21 mouse cellular contexts compared by ENCODE assay signal in the genomic region with DNA sequence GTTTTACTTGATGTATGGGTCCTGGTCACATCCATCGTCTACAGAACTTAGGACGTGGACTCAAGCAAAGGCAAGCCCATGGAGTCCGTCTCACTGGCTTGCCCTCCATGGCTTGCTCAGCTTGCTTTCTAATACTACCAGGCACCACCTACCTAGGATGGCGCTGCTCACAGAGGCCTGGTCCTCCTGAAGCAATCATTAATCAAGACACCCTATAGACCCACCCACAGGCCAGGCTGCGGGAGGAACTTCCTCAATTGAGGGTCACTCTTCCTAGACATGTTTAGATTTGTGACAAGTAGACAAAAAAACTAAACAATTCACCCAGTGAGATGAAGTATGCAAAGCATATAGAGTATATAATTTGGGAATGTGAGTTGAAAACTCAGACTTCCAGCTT. TPM values are rescaled to one million over a fixed set of nuclear protein-coding genes. Genes with fewer than 3 reads are reported as not detected.
"Had no signal": no experiment of that assay in that cellular context is flagged by ENCODE, and none has a peak within 500 bp of the region (broad histone marks: within the 10 kb centered on the region; RNA-seq: fewer than 3 reads in every experiment).

No protein-coding gene starts in this region.

- H3K4me2 ChIP-seq: limb, embryonic 13.5 days; lung, embryonic 14.5 days; midbrain, embryonic 12.5 days had no signal

- H3K36me3 ChIP-seq: limb, embryonic 13.5 days; midbrain, embryonic 12.5 days had no signal

- DNase-seq: kidney, adult 11 months; kidney, postnatal 10 days; kidney, postnatal 4 days; lung, embryonic 14.5 days; lung, postnatal 10 days; lung, postnatal 4 days; right cerebral cortex, postnatal 4 days; spleen, adult 18-20 months; thymus, adult 2 months; thymus, postnatal 25 days had no signal

- H3K4me3 ChIP-seq: layer of hippocampus, adult 2 months; limb, embryonic 13.5 days; midbrain, embryonic 12.5 days; myocyte had no signal

- H3K27ac ChIP-seq: layer of hippocampus, adult 2 months; limb, embryonic 13.5 days; midbrain, embryonic 12.5 days had no signal

- H3K9ac ChIP-seq: limb, embryonic 13.5 days; lung, embryonic 14.5 days; midbrain, embryonic 12.5 days had no signal

- H3K9me3 ChIP-seq: limb, embryonic 13.5 days; midbrain, embryonic 12.5 days had no signal

- H3K27me3 ChIP-seq: midbrain, embryonic 12.5 days had no signal

RNA-seq across cellular contexts. Expression of a gene that starts 38.4 kb away (rescaled TPM):
- total RNA-seq: layer of hippocampus, adult 2 months; layer of hippocampus, postnatal 10 days; left cerebral cortex, postnatal 36 days; megakaryocyte-erythroid progenitor cell, adult 5-6 weeks; midbrain, postnatal 0 days had no signal
- polyA plus RNA-seq: kidney, embryonic 14.5 days; liver, adult 2 months; midbrain, postnatal 0 days; stomach, embryonic 14.5 days had no signal
